Mouse (Mus musculus): ENCODE data around the gene Kctd13.
A peak's percentile ranks its signal among the peaks of the same experiment; 100 is the strongest.

Kctd13 gene

DNA sequence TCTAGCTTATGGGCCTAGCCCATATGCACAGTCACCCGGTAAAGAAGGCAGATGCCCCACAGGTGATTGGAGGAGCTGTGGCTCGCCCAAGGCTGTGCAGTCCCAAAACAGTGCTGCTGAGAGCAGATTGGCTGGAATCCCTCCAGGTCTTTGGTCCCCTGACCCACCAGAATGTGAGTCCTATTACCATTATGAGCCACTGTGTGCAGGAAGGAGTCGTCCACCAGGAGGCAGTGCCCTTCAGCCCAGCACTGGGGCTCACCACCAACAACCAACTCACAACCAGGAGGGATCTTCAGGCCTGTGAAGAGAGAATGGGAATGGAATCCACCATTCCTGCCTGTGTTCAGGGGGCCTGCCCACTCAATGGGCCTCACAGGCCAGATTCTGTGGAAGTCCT is 17.9 kb downstream of the Kctd13 start:
- DNase-seq: no peak

DNA sequence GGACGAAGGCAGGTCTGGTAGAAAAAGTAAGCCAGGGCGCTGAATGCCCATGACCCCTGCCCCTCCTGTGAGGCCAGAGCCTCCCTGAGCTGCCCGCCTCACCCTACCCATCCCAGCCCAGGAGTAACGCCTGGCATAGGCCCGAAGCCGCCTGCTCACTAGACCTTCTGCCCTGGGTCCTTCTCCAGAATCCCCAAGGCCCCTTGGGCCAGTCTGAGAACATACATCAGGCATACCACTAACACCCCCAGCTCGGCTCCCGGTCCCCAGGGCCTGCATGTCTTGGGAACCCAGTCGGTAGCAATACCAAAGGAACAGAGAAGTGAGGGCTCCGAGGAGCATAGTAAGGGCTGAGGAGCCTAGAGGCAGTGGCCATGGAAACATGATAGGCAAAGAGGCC is 19.9 kb downstream of the Kctd13 start:
- DNase-seq: no peak

DNA sequence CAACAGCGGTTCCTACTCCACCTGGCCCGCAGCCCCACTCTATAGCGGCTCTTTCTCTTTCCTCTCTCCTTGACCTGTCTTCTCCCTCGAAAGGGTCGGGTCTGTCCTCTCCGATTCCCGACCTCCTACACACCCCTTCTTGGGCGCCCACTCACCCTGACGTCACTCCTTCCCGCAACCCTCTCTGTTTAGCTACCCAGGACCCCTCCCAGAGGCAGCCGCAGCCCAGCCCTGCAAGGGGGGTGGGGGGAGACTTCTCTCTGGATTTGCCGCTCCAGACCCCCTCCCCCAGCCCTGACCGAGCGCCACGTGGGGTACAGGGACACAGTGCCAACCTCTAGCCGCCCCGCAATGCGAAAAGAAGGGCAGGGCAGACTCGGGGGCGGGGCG is 20.7 kb downstream of the Kctd13 start, which contains the start of gene Asphd1:
Gene Asphd1, minus strand, starts transcription at position 180 of the 390 bp plus-strand sequence.
- no peak for DNase-seq

DNA sequence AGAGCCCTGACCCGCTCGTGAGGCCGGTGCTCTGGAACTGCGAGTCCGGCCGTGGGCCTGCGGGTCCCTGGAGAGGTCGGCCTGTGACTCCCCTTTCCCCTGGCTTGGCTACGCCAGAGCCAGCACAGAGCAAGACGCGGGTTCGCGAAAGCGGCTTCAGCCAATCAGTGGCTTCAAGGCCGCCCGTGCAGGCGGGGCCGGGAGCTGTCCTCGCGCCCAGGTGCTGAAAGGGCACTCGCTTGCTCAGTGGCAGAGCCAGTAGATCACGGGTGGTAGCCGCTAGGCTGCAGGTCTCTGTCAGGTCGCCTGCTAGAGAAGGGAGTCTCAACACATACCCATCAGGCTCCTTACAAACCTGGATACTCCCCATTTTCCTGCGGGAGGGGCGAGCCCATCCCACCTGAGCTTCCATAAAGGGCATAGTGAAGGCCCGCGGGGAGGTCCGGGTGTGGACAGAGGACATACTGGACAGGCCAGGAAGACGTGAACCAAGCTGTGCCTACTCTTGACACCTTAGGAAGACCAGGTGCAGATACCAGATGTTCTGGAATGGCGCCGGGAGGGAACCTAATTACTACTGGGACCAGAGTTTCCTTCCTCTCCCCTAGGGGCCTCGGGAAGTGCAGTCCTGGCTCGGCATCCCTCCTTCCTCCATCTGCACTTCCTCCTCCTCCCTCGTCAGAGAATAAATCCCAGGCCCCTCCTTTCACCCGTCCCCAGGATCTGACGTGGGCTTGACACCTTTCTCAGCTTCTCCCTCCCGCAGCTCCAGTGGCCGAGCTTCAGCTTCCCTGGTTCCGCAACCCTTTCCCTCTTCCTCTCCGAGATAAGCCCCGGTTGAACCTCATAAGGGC is 21.3 kb downstream of the Kctd13 start, which contains the start of gene Sez6l2:
Gene Sez6l2, plus strand, starts transcription at position 771 of the 854 bp plus-strand sequence.
- peak; percentile 73 to 78 for DNase-seq

DNA sequence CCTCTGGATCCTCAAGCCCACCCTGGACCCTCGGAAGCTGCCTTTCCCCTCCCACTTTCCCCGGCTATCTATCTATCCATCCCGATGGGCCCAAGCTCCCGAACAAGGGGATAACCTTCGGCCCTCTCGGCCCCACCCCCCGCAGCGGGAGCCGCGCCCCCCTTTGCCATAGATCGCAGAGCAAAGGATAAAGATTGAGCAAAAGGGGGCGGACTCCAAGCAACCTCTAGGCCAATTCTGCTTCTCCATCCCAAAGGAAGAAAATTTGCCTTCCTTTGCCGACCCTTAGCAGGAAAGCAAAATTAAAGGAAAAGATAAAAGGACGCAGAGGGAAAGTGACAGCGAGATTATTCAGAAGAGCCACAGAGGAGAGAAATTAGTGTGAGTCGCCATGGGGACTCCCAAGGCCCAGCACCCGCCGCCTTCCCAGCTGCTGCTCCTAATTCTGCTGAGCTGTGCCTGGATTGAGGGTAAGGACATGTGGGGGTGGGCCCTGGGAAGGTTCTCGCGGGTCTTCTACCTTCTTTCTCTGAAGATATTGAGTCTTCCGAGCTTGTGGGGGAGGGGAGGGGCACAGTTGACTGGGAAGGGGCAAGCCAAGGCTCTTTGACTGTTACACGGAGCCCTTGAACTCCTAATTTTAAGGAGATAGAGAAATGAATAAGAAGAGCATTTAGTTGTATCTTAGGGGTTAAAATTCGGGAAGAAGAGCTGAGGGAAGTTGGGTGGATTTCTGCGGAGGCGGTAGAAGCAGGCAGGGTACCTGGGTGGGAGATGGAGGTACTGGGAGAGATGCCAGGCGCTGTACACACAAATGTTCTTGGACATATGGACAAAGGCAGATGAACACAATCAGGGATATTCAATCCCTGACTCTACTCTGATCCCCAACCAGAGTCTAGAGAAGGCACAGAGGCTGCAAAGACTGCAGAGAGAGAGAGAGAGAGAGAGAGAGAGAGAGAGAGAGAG is 22.3 kb downstream of the Kctd13 start:
- no peak for DNase-seq

DNA sequence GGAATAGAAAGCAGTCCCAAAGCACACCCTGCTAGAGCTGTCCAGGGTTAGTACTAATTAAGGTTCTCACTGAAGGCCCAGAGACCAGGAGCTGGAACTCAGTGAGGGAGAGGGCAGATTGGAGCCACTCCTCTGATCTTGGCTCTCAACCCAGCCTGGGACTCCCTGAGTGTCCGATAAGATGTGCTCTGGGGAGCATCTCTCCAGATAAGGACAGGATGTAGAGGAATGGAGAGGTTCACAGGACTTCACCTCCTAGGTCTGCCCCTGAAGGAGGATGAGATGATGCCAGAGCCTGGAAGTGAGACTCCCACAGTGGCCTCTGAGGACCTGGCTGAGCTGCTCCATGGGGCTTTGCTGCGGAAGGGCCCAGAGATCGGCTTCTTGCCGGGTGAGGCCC is 23.1 kb downstream of the Kctd13 start:
- DNase-seq: no peak

DNA sequence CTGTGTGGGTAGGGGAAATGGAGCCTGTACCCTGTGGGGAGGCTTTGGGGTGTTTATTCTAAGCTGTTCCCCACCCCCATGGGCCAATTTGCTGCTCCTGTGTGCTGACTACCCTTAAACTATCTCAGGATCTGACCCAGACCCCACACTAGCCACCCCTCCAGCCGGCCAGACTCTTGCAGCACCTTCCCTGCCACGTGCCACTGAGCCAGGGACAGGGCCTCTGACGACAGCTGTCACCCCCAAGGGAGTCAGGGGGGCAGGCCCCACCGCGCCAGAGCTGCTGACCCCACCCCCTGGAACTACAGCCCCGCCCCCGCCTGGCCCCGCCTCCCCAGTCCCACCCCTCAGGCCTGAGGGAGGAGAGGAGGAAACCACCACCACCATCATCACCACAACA is 24.0 kb downstream of the Kctd13 start:
- no peak for DNase-seq

DNA sequence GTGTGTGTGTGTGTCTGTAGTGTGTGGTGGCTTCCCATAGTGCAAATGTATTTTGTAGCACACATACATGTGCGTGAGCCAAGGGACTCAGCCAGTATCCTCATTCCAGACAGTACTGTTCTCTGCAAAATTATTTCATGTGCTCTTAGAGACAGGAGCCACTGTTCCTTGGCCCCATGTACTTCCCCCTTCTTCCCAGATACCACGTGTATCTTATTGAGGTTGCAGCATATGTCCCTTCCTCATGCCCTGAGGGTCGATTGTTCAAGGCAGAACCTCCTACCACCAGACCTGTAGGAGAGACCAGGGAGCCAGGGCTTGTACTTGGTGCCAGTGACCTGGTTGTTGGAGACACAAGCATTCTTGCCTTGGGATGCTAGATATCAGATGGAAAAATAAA is 26.4 kb downstream of the Kctd13 start:
- no peak for DNase-seq

DNA sequence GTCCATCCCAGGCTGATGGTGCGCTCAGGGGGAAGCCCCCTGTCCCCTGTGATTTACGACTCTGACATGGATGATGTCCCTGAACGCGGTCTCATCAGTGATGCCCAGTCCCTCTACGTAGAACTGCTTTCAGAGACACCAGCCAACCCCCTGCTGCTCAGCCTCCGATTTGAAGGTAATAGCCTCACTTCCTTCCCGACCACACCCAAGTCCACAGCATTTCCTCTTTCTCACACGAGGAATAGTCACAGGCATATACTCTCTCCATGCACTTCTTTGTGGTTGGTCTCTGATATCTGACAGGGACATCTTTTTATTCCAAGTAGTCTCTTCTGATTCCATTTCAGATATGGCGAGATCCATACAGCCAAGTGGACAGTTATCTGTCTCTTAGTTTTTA is 31.1 kb downstream of the Kctd13 start:
- no peak for DNase-seq

DNA sequence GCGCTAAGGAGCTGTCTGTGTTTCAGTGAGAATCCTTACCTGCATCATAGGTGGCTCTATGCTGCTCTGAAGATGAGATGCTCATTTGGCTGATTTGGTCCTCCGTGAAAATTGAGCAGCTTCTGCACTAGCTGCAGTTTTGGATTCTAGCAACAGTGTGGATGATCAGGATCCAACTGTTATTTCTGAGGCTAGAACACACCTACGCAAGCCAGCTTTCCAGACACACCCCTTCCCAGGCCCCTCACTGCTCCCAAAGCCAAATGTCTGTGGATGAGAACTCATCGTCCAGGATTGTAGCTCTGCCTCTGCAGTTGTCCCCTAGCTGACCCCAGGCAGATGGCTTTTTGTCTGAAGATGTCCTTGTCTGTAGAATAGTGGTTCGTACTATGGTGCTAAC is 32.4 kb downstream of the Kctd13 start:
- DNase-seq: no peak

DNA sequence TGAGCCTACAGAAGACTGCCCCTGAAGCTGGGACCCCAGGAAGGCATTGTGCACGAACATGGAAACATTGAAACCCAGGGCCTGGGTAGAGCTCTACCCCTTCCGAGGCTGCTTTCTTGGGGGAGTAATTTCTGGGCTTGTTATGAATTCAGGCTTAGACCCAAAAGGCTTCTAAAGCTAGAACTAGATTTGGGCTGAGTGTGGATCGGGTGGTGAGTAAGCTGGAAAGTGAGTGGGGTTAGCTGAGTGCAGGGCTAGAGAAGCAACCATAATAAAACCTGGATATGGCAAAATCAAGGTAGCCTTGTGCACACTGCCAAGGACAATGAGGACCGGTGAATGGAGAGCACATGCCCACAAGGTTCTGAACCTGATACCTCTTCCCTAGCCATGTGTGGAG is 33.3 kb downstream of the Kctd13 start:
- DNase-seq: no peak

DNA sequence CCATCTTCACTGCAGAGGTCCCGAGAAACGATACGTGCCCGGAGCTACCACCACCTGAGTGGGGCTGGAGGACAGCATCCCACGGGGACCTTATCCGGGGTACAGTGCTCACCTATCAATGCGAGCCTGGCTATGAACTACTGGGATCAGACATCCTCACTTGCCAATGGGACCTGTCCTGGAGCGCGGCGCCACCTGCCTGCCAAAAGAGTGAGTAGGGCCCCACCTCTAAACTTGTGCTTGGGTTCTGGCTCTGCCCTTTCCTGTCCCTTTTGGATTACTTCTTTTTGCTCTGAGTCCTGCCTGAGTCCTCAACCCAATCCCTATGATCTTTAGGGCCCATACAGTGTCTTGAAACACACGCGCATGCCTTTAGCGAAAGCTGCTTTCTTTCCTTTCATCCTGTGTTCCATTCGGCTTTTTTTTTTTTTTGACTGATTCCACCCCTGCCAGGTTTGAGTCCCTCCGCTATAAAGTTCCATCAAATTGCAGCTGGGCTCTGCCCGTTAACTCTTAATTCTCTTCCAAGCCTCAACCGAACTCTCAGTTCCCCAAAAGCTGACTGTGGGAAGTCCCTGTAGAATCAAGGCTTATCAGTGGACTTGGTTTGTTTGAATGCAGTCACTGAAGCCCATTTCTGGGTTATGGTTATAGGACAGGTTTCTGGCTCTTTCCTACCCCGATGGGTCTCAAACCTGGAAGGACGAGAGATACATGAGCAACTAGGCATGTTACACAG is 35.0 kb downstream of the Kctd13 start:
- DNase-seq: no peak

DNA sequence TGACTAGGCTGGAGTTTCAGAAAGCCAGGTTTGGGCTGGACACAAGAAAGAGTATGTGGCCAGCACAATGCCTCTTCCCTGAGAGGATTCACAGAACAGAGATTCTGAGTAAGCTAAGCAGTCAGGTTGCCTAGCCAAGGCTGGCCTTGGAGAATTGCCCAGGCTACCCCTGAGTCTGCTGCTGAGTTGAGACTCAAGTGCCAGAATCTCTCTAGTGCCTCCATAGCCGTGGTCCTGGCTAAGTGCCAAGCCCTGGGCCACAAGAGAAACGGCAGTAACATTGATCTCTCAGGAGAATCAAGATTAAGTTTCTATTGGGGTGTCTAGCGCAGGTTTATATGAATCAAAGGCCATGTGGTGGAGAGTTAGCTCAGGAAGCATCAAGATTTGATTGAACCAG is 36.9 kb downstream of the Kctd13 start:
- no peak for DNase-seq

DNA sequence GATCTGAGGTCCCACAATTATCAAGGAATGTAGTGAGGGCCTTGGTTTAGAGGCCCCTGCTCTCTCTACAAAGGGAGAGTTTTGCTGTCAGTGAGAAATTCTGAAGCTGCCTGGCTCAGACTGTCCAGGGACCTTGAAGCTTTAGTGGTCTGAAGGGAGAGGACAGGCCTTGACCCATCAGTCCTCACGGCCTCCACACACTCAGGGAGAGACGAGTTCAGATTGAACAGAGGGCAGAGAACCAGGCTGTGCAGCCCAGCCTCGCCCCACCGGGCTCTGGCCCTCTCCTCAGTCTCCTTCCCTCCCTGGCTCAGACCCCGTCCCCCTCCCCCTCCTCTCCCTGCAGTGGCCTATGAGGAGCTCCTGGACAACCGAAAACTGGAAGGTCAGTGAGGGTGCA is 38.7 kb downstream of the Kctd13 start:
- DNase-seq: no peak

DNA sequence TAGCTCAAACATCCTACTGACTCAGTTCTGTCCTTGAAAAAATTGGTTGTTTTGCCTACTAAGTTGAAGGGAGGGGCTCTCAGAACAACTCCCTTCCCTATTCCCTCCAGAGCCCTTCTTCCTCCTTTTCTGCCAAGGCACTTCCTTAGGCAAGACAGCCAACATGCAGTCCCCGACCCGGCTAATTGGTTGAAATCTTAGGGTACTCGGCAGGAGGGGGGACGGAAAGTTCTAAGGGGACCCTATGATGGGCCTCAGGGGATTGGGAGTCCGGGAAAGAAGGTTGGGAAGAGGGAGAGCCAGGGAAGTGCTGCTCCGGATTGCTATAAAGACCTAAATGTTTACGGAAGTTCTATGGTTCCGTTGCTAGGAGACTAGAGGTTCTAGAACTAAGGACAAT is 46.8 kb downstream of the Kctd13 start:
- peak in 1 of 2 experiments; percentile 28 for DNase-seq

DNA sequence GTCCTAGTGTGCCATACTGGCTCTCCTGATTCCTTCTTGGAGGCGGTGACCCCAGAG is 47.0 kb downstream of the Kctd13 start, which contains the start of gene Cdipt:
Gene Cdipt, plus strand, starts transcription at position 22 of the 57 bp plus-strand sequence.
- no peak for DNase-seq

DNA sequence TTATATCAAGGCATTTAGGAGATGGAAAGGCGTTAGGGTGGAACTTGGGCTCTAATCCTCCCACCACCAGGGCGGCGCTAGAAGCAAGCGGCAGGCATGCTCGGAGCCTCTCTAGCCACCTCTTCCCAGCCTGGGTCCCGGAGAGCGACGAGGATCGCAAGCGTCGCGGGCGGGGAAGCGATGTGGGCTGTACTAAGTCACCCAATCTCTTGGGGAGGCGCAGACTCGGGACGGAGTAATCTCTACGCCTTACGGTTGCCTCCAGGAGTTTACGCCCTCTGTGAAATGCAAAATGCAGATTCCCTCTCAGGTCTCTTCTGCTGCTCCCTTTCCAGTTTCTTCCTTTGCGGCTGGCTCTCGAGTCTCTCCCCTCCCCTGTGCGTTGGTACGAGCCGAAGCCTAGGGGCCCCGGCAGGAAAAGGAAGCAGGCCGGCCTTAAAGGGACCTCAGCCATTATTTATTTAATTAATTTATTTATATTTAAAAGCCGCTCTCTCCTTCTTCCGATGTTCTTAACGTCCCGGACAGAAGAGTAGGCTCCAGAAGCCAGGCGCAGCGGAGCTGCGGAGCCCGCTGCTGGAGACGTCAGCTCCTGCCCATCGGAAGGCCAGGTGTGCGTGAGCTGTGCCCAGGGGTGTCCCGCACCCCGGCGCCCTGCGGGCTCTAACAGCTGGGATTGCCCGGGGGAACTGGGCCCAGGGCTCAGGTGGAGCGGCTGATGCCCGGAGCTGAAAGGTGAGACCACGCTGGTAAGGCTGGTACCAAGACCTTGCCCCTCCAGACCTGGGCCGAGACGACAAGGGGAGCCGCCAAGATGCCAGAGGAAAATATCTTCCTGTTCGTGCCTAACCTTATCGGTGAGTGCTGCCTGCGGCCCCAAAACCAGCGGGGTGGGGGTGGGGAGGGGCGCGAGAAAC is 47.5 kb downstream of the Kctd13 start, which contains the start of gene Cdiptos:
Gene Cdiptos, minus strand, starts transcription at position 149 of the 917 bp plus-strand sequence.
- peak; percentile 85 to 89 for DNase-seq

DNA sequence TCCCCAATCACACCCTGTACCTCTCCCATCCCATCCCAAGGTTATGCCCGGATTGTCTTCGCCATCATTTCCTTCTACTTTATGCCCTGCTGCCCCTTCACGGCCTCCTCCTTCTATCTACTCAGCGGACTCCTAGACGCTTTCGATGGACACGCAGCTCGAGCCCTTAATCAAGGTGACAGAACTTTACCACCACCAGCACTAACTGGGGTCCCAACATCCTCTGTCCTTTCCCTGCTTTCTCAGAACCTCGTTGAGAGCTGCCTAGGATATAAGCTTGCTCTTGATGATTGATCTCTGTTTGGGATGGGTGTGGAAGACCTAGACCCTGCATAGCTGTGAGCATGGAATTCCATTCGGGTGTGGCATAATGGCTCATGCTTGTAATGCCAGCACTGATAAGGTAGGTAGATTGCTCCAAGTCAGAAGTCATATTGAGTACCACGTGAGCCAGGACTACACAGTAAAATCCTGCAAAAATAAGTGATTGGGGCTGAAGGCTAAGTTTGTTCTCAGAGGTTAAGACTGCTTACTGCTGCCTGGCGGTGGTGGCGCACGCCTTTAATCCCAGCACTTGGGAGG is 48.3 kb downstream of the Kctd13 start:
- no peak for DNase-seq

DNA sequence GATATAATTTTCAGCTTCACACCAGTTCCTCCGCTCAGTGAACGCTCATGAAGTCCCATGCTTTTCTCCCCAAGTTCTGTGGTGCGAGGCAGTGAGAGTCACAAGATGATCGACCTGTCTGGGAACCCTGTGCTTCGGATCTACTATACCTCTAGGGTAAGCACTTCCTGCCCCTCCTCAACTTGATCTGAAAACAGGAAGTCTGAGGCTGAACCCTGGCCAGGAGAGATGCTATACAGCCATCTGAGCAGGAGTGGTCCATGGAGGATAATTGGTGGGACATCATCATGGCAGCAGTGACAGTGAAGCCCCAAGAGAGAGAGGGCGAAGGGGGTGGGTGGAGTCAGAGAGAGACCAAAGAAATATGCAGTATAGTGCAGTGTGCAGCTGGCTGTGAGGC is 50.2 kb downstream of the Kctd13 start:
- DNase-seq: no peak

DNA sequence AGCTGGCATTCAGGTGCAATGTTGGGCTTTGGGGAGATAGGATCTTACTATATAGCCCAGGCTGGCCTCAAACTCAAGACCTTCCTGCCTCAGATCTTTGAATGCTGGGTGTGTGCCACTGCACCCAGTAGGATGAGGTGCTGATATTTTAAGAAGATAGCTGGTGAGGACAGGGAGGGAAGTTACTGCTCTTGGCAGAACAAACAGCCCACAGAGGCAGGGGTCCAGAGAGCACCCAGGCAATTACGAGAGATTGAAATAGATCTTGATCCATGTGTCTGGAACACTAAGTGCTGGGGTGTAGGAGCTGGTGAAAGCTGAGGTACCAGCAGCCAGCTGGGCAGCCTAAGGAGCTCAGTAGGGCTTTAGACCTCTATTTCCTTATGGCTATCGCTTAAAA is 52.9 kb downstream of the Kctd13 start:
- no peak for DNase-seq

DNA sequence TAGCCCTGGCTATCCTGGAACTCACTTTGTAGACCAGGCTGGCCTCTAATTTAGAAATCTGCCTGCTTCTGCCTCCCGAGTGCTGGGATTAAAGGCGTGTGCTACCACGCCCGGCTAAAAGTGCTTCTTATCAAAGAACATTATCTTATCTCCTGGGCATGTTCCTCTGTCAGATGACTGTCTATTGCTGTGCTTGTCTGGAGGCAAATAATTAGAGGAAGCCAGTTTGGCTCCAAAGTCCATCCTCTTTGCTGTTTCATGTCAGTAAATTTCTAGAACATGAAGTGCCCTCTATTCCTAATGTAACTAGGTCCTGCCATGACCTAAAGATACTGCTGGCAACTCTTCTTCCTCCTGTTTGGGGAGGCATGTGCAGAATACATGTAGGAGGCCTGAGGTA is 53.4 kb downstream of the Kctd13 start:
- no peak for DNase-seq

DNA sequence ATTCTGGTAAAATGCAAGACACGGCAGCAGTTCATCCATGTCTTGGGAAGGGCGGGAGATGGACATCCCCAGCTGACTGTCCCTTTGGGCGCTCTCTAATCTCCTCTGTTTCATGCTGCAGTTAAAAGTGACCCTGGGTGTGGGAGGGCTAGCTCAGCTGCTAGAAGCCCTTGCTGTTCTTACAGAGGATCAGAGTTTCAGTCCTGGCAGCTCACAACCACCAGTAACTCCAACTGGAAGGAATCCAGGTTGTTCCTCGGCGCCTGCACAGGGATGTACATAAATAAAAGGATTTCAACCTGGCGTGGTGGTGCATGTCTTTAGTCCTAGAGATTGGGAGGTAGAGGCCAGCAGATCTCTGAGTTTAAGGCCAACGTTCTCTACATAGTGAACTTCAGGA is 54.4 kb downstream of the Kctd13 start:
- DNase-seq: no peak
